Mouse (Mus musculus): ENCODE measurements around the gene Cldn2. TPM values are rescaled to one million over a fixed set of nuclear protein-coding genes. Genes with fewer than 3 reads are reported as not detected.

The Cldn2 gene
- polyA plus RNA-seq, 1 experiment from 2014 or later, result not detected

DNA sequence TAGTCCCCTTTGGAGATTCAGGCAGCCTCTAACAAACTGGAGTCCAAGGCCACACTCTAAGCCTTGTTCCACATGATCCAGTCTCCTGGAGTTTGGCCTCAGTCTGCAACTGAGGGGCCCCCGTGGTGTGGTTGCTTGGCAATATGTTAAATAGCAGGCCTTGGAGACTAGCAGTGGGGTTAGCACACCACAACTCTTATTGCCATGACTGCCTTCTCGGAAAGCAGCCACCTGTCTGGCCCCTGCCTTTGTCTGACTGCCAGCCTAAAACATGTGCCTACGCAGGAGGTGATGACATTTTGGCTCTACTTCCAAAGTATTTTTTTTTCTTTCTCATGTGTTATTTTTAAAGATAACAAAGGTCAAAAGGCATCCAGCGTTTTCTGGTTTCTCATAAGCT, 7.5 kb downstream of the Cldn2 start:
- Histone ChIP-seq H3K4me1 (ENCODE audit: control insufficient read depth in 2 of 2, insufficient read depth in 2 of 2, low read length in 2 of 2) (no peaks in the 10 kb centered on the region), H3K27me3 (ENCODE audit: control insufficient read depth, insufficient read depth, low read length) (no peaks in the 10 kb centered on the region), H3K36me3 (ENCODE audit: control insufficient read depth, insufficient read depth, low read length) (no peaks in the 10 kb centered on the region), H3K4me2 (ENCODE audit: low read length) (no peak overlapping the region), H3K9ac (ENCODE audit: low read length) (no peak overlapping the region), H3K9me3 (ENCODE audit: control insufficient read depth, low read length) (no peaks in the 10 kb centered on the region), H3K27ac (replicated peaks in 1 of 2; ENCODE audit: control insufficient read depth in 1 of 2, insufficient read depth in 1 of 2, low read depth in 2 of 2, low read length in 2 of 2) (no peak overlapping the region), H3K4me3 (ENCODE audit: control insufficient read depth in 1 of 2, insufficient read depth in 1 of 2, low read depth in 1 of 2, low read length in 2 of 2) (no peak overlapping the region)
- no peak for ATAC-seq (ENCODE audit: insufficient number of reproducible peaks, insufficient read depth, low FRiP score, low read depth)
- WGBS, result 54% methylated on average over 4 of the region's 4 CpGs

DNA sequence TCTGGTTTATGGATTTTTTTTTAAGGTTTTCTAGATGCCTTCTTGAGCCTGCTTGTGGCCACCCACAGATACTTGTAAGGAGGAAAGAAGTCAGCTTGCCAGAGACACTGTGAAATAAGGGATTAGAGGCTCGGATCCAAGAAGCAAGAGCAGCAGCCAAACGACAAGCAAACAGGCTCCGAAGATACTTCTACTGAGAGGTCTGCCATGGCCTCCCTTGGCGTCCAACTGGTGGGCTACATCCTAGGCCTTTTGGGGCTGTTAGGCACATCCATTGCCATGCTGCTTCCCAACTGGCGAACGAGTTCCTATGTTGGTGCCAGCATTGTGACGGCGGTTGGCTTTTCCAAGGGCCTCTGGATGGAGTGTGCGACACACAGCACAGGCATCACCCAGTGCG, 7.9 kb downstream of the Cldn2 start:
- H3K27me3 ChIP-seq (ENCODE audit: control insufficient read depth, insufficient read depth, low read length), result no peaks in the 10 kb centered on the region
- no peaks in the 10 kb centered on the region for H3K4me1 ChIP-seq (ENCODE audit: control insufficient read depth in 2 of 2, insufficient read depth in 2 of 2, low read length in 2 of 2)
- H3K4me2 ChIP-seq (ENCODE audit: low read length), result no peak overlapping the region
- no peak overlapping the region for H3K9ac ChIP-seq (ENCODE audit: low read length)
- no peak overlapping the region for H3K27ac ChIP-seq (replicated peaks in 1 of 2; ENCODE audit: control insufficient read depth in 1 of 2, insufficient read depth in 1 of 2, low read depth in 2 of 2, low read length in 2 of 2)
- WGBS, result 91% methylated on average over 10 of the region's 10 CpGs
- H3K36me3 ChIP-seq (ENCODE audit: control insufficient read depth, insufficient read depth, low read length), result no peaks in the 10 kb centered on the region
- ATAC-seq (ENCODE audit: insufficient number of reproducible peaks, insufficient read depth, low FRiP score, low read depth), result no peak
- H3K4me3 ChIP-seq (ENCODE audit: control insufficient read depth in 1 of 2, insufficient read depth in 1 of 2, low read depth in 1 of 2, low read length in 2 of 2), result no peak overlapping the region
- H3K9me3 ChIP-seq (ENCODE audit: control insufficient read depth, low read length), result no peaks in the 10 kb centered on the region

DNA sequence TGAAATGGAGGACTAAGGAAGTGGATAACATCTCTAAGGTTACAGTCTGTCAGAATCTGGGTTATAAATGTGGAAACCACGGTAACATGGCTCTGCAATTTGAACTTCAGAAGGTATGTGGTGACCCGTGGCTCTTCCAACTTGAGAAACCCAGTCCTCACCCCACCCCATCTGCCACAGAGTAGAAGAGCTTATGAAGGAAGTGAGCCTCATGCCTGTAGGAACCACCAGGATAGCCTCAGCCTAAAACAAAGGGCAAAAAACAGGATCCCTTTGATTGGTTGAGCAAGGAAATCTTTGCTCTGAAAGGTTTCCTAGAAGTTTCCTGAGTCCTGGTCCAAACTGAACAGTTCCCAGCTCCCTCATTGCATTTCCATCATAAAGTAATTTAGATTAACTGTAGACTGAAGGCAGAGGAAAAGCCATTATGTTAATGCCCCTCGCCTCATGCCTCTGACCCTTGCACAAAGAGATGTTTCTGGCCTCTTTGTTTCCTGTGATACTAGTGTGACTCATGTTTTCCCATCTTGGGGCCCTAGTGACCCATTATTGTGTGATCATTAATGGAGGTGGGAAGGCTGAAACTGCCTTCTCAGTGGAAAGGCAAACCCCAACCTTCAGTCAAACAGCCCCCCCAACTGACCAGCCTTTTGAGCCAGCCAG, 12.1 kb downstream of the Cldn2 start:
- Histone ChIP-seq H3K27ac (replicated peaks in 1 of 2; ENCODE audit: control insufficient read depth in 1 of 2, insufficient read depth in 1 of 2, low read depth in 2 of 2, low read length in 2 of 2) (no peak overlapping the region), H3K4me2 (ENCODE audit: low read length) (no peak overlapping the region), H3K4me3 (ENCODE audit: control insufficient read depth in 1 of 2, insufficient read depth in 1 of 2, low read depth in 1 of 2, low read length in 2 of 2) (no peak overlapping the region), H3K9me3 (ENCODE audit: control insufficient read depth, low read length) (no peaks in the 10 kb centered on the region), H3K4me1 (ENCODE audit: control insufficient read depth in 2 of 2, insufficient read depth in 2 of 2, low read length in 2 of 2) (no peaks in the 10 kb centered on the region), H3K27me3 (ENCODE audit: control insufficient read depth, insufficient read depth, low read length) (no peaks in the 10 kb centered on the region), H3K36me3 (ENCODE audit: control insufficient read depth, insufficient read depth, low read length) (no peaks in the 10 kb centered on the region), H3K9ac (ENCODE audit: low read length) (no peak overlapping the region)
- no peak for ATAC-seq (ENCODE audit: insufficient number of reproducible peaks, insufficient read depth, low FRiP score, low read depth)
- 68% methylated on average over 3 of the region's 3 CpGs for WGBS

DNA sequence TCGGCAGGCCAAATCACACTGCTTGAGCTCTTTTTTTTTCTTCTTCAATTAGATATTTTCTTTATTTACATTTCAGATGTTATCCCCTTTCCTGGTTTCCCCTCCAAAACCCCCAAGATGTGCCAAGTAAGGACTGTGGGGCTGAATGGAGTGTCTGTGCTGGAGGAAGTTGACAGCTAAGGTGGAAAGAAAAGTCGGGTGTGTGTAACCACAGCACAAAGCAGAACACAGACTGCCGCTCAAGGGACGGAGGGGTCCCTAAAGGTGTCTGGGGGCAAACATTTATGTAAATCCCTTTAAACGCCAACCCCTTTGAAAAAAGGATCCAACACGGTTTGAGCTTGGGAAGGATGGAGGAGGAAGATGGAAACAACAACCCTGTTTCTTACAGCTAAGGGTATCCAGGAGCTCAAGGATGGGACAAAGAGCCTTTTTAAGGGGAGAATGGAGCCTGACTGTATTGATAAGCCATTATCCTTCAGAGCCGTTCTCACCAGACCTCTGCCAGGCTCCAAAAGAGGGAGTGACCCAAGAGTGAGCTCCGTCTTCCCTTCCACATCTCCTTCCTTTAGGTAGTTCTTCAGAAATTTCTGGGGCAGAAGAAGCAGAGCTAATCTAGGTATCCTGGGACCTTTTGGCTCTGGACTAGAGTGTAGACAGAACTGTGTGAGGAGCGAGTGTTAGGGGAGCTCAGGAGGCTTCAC, 12.8 kb downstream of the Cldn2 start:
- Histone ChIP-seq H3K27me3 (ENCODE audit: control insufficient read depth, insufficient read depth, low read length) (no peaks in the 10 kb centered on the region), H3K9me3 (ENCODE audit: control insufficient read depth, low read length) (no peaks in the 10 kb centered on the region), H3K9ac (ENCODE audit: low read length) (no peak overlapping the region), H3K4me2 (ENCODE audit: low read length) (no peak overlapping the region), H3K36me3 (ENCODE audit: control insufficient read depth, insufficient read depth, low read length) (no peaks in the 10 kb centered on the region), H3K4me1 (ENCODE audit: control insufficient read depth in 2 of 2, insufficient read depth in 2 of 2, low read length in 2 of 2) (no peaks in the 10 kb centered on the region), H3K27ac (replicated peaks in 1 of 2; ENCODE audit: control insufficient read depth in 1 of 2, insufficient read depth in 1 of 2, low read depth in 2 of 2, low read length in 2 of 2) (no peak overlapping the region), H3K4me3 (ENCODE audit: control insufficient read depth in 1 of 2, insufficient read depth in 1 of 2, low read depth in 1 of 2, low read length in 2 of 2) (no peak overlapping the region)
- 65% methylated on average over 9 of the region's 9 CpGs for WGBS
- ATAC-seq (ENCODE audit: insufficient number of reproducible peaks, insufficient read depth, low FRiP score, low read depth), result no peak

DNA sequence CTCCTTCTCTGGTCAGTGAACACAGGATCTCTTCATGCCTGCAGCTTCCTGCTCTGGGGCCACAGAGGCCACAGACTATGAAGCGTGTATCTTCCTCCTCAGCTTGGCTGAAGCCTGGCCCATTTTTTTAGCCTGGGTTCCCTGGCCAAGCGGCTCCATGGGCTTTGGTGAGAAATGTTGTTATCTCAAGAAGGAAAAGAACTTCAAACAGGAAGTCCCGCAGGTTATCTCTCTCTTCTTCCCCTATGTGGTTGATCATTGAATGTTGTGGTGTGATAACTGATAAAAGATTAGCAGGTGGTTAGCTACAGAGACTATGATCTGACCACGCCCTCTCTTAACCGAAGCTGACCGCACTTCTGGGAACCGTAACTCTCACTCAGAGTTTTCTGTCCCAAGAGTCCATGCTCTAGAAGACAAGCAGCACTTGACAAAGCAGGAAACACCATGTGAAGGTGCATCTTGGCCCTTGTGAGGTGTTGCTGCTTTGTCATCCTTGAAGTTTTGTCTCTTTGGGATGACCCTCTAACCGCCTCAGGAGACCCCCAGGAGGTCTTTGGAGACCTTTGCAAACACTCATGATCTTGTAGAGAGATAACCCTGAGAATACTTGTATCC, 13.5 kb downstream of the Cldn2 start:
- 55% methylated on average over 8 of the region's 8 CpGs for WGBS
- Histone ChIP-seq H3K4me1 (ENCODE audit: control insufficient read depth in 2 of 2, insufficient read depth in 2 of 2, low read length in 2 of 2) (no peaks in the 10 kb centered on the region), H3K9ac (ENCODE audit: low read length) (no peak overlapping the region), H3K4me2 (ENCODE audit: low read length) (no peak overlapping the region), H3K9me3 (ENCODE audit: control insufficient read depth, low read length) (no peaks in the 10 kb centered on the region), H3K27ac (replicated peaks in 1 of 2; ENCODE audit: control insufficient read depth in 1 of 2, insufficient read depth in 1 of 2, low read depth in 2 of 2, low read length in 2 of 2) (no peak overlapping the region), H3K36me3 (ENCODE audit: control insufficient read depth, insufficient read depth, low read length) (no peaks in the 10 kb centered on the region), H3K27me3 (ENCODE audit: control insufficient read depth, insufficient read depth, low read length) (no peaks in the 10 kb centered on the region), H3K4me3 (ENCODE audit: control insufficient read depth in 1 of 2, insufficient read depth in 1 of 2, low read depth in 1 of 2, low read length in 2 of 2) (no peak overlapping the region)
- no peak for ATAC-seq (ENCODE audit: insufficient number of reproducible peaks, insufficient read depth, low FRiP score, low read depth)

DNA sequence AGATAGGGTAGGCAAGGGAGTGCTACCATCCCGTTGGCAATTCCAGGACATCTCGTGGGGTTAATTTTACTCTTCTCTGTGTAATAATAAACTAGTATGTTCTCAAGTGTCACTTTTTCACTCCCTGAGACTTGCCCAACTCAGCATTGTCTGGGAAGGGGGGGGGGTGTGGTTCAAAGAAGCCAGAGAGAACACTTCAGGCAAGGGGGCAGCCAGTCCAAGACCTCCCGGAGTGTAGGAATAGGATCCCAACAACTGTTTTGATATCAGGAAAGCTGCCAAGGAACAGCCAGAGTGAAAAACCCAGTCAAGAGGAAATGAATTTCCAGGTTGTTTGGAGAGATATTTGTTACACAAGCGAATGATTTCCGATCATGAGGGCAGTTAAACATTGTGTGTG, 14.6 kb downstream of the Cldn2 start:
- H3K4me2 ChIP-seq (ENCODE audit: low read length), result no peak overlapping the region
- no peaks in the 10 kb centered on the region for H3K4me1 ChIP-seq (ENCODE audit: control insufficient read depth in 2 of 2, insufficient read depth in 2 of 2, low read length in 2 of 2)
- no peaks in the 10 kb centered on the region for H3K9me3 ChIP-seq (ENCODE audit: control insufficient read depth, low read length)
- no peak overlapping the region for H3K4me3 ChIP-seq (ENCODE audit: control insufficient read depth in 1 of 2, insufficient read depth in 1 of 2, low read depth in 1 of 2, low read length in 2 of 2)
- no peak overlapping the region for H3K9ac ChIP-seq (ENCODE audit: low read length)
- no peak overlapping the region for H3K27ac ChIP-seq (replicated peaks in 1 of 2; ENCODE audit: control insufficient read depth in 1 of 2, insufficient read depth in 1 of 2, low read depth in 2 of 2, low read length in 2 of 2)
- no peak for ATAC-seq (ENCODE audit: insufficient number of reproducible peaks, insufficient read depth, low FRiP score, low read depth)
- 74% methylated on average over 5 of the region's 5 CpGs for WGBS
- no peaks in the 10 kb centered on the region for H3K27me3 ChIP-seq (ENCODE audit: control insufficient read depth, insufficient read depth, low read length)
- H3K36me3 ChIP-seq (ENCODE audit: control insufficient read depth, insufficient read depth, low read length), result no peaks in the 10 kb centered on the region

DNA sequence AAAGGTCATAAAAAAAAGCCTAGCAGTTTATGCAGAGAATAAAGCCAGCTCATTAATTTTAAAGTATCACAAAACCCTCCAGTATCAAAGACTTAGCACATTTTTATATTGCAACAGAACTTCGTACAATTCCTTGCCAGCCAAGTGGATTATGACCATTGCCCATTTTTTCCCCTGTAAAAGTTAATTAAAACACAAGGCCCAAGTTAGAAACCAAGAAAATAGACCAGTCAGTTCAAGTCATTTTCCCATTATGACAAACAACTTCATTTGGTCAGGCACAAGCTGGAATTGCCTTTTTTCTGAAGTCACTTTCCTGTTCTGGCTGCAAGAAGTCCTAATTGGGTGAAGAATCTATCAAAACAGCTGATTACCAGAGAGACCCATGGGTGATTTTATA, 24.8 kb downstream of the Cldn2 start:
- Histone ChIP-seq H3K27me3 (ENCODE audit: control insufficient read depth, insufficient read depth, low read length) (no peaks in the 10 kb centered on the region), H3K4me1 (ENCODE audit: control insufficient read depth in 2 of 2, insufficient read depth in 2 of 2, low read length in 2 of 2) (no peaks in the 10 kb centered on the region), H3K4me2 (ENCODE audit: low read length) (no peak overlapping the region), H3K9ac (ENCODE audit: low read length) (no peak overlapping the region), H3K36me3 (ENCODE audit: control insufficient read depth, insufficient read depth, low read length) (peaks cover 22% of the 10 kb centered on the region), H3K4me3 (ENCODE audit: control insufficient read depth in 1 of 2, insufficient read depth in 1 of 2, low read depth in 1 of 2, low read length in 2 of 2) (no peak overlapping the region), H3K27ac (replicated peaks in 1 of 2; ENCODE audit: control insufficient read depth in 1 of 2, insufficient read depth in 1 of 2, low read depth in 2 of 2, low read length in 2 of 2) (no peak overlapping the region), H3K9me3 (ENCODE audit: control insufficient read depth, low read length) (no peaks in the 10 kb centered on the region)
- WGBS, result 78% methylated on average over 1 of the region's 1 CpGs
- no peak for ATAC-seq (ENCODE audit: insufficient number of reproducible peaks, insufficient read depth, low FRiP score, low read depth)
